Mouse (Mus musculus) neutrophil, adult 65 days (primary cell): Measurements from ENCODE around the gene Tjap1. TPM values are rescaled to one million over a fixed set of nuclear protein-coding genes. Genes with fewer than 3 reads are reported as not detected.

Experiments used
- total RNA-seq: library from RNA; stranded (reverse); gene quantifications from 2 replicates; pipeline ENCODE4 v1.2.4, GENCODE M21; 2023

The Tjap1 gene
- total RNA-seq: 31.0 and 49.7 TPM in 2 replicates

GRCm38 (mm10) chr17:46282483-46283123 is at the start of gene Tjap1:
Gene Tjap1 (minus strand): TSS chr17:46283026.

GRCm38 (mm10) chr17:46327906-46328534 is 45.2 kb upstream of the Tjap1 start, which contains the start of gene Abcc10:
Gene Abcc10 (minus strand): TSS chr17:46328352.

GRCm38 (mm10) chr17:46297364-46298219 is 14.8 kb upstream of the Tjap1 start, which contains the start of gene Dlk2:
Gene Dlk2 (plus strand): TSS chr17:46297421.

GRCm38 (mm10) chr17:46253452-46254084 is 29.3 kb downstream of the Tjap1 start, which contains the start of gene Lrrc73:
Gene Lrrc73 (plus strand): TSS chr17:46253531.

GRCm38 (mm10) chr17:46247512-46248188 is 35.2 kb downstream of the Tjap1 start, which contains the start of the genes Polr1c and Yipf3:
Gene Polr1c (minus strand): TSS chr17:46248054.
Gene Yipf3 (plus strand): TSS chr17:46248080.

Other genes starting within 250 kb of the Tjap1 start
- 24.0 and 33.8 TPM in 2 replicates for gene Mrps18a, start 172.0 kb downstream of the Tjap1 start, total RNA-seq
- gene Rsph9, start 138.8 kb downstream of the Tjap1 start, total RNA-seq: 1.5 TPM in 2 replicates
- 22.6 and 23.5 TPM in 2 replicates for gene Mad2l1bp, start 129.5 kb downstream of the Tjap1 start, total RNA-seq
- 97.3 and 128 TPM in 2 replicates for gene Gtpbp2, start 122.0 kb downstream of the Tjap1 start, total RNA-seq
- 10.5 and 11.8 TPM in 2 replicates for gene Polh, start 80.4 kb downstream of the Tjap1 start, total RNA-seq
- gene Xpo5, start 80.2 kb downstream of the Tjap1 start, total RNA-seq: 14.9 and 21.6 TPM in 2 replicates
- gene Polr1c, start 35.0 kb downstream of the Tjap1 start, total RNA-seq: 20.9 and 22.5 TPM in 2 replicates
- 101 and 104 TPM in 2 replicates for gene Yipf3, start 34.9 kb downstream of the Tjap1 start, total RNA-seq
- gene Lrrc73, start 29.5 kb downstream of the Tjap1 start, total RNA-seq: 1.2 and 1.4 TPM in 2 replicates
- not detected in 2 replicates for gene Dlk2, start 14.4 kb upstream of the Tjap1 start, total RNA-seq
- gene Abcc10, start 45.3 kb upstream of the Tjap1 start, total RNA-seq: 6.1 and 6.7 TPM in 2 replicates
- gene Zfp318, start 100.7 kb upstream of the Tjap1 start, total RNA-seq: 1.8 and 7.0 TPM in 2 replicates
- not detected in 2 replicates for gene Crip3, start 145.9 kb upstream of the Tjap1 start, total RNA-seq
- gene Slc22a7, start 155.4 kb upstream of the Tjap1 start, total RNA-seq: not detected in 2 replicates
- not detected in 2 replicates for gene Ttbk1, start 204.6 kb upstream of the Tjap1 start, total RNA-seq
- 2.2 and 2.4 TPM in 2 replicates for gene Dnph1, start 213.7 kb upstream of the Tjap1 start, total RNA-seq